Mouse (Mus musculus) E14TG2a.4 (cell line): ENCODE data around the gene Nudt5.

Source experiments
- CTCF ChIP-seq: conservative IDR thresholded peaks from 2 replicates; pipeline ENCODE4 v1.5.1; 2014; ENCODE audit warnings: low read length
- NANOG ChIP-seq: IDR thresholded peaks from 2 replicates; pipeline ENCODE4 v1.6.1; 2014; ENCODE audit warnings: borderline replicate concordance, low read length, mixed read lengths
- POU5F1 ChIP-seq: IDR thresholded peaks from 2 replicates; pipeline ENCODE4 v1.6.1; 2014; ENCODE audit warnings: low read length, borderline replicate concordance

GRCm38 (mm10) chr2:5862834-5863233 is 18.0 kb downstream of the Nudt5 start, which contains the start of gene Gm13199:
- TF ChIP-seq CTCF = no peak
- no peak for TF ChIP-seq NANOG
- TF ChIP-seq POU5F1 = no peak
